Mouse (Mus musculus): ENCODE results near the gene Zmym1. TPM values are rescaled to one million over a fixed set of nuclear protein-coding genes. Genes with fewer than 3 reads are reported as not detected.
A peak's percentile ranks its signal among the peaks of the same experiment; 100 is the strongest.

Zmym1 gene
- total RNA-seq, 1 experiment, result 56.8 TPM

DNA sequence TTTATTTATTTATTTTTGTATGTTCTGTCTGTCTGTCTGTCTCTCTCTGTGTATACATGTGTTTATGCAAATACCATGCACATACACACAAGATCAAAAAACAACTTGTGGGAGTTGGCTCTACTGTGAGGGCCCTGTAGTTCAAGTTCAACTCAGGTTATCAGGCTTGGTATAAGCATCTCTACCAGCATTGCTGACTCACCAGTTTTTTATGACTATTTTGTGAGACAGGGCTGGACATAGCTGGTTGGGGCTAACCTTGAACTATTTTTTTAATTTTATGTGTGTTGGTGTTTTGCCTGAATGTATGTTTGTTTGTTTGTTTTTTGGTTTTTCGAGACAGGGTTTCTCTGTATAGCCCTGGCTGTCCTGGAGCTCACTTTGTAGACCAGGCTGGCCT is 30.2 kb upstream of the Zmym1 start:
- in situ Hi-C loops (cut with MboI; ENCODE audit: low sequenced_read_pairs in 2 of 2, unreplicated experiment in 2 of 2), result no loop called here

DNA sequence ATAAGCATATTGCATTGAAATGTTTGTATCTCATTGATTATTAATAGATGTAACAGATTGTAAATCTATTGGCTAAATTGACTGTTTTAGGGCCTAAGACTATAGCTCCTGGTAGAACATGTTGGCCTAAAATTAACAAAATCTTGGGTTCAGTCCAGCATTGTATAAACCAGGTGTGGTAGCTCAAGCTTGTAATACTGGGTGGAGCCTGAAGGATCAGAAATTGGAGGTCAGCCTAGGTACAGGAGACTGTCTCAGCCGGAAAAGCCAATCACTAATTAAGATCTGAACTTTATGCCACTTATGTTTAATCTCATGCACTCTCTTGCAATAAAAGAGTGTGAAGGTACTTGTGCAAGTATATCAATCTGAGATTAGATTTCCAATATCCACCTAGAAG is 24.8 kb upstream of the Zmym1 start:
- H3K4me3 ChIP-seq (ENCODE audit: insufficient read depth in 1 of 2, low read depth in 1 of 2, low read length in 2 of 2, poor library complexity in 1 of 2, severe bottlenecking in 1 of 2), result no peak overlapping the region
- no peak overlapping the region for H3K9ac ChIP-seq (ENCODE audit: insufficient read depth, low read depth, low read length, poor library complexity, severe bottlenecking)
- no peaks in the 10 kb centered on the region for H3K9me3 ChIP-seq (ENCODE audit: control insufficient read depth, insufficient read depth, low read depth, low read length)
- in situ Hi-C loops (cut with MboI; ENCODE audit: low sequenced_read_pairs in 2 of 2, unreplicated experiment in 2 of 2), result no loop called here
- no peaks in the 10 kb centered on the region for H3K4me1 ChIP-seq (ENCODE audit: control insufficient read depth in 2 of 2, insufficient read depth in 2 of 2, low read length in 2 of 2, poor library complexity in 1 of 2)
- H3K36me3 ChIP-seq (ENCODE audit: control insufficient read depth, insufficient read depth, low read length, poor library complexity, severe bottlenecking), result peaks cover 6% of the 10 kb centered on the region
- no peak for TF ChIP-seq MAFK (IDR thresholded peaks at IDR 0.05; ENCODE audit: insufficient read depth, low read depth, low read length)
- no peak overlapping the region for H3K27ac ChIP-seq (ENCODE audit: insufficient read depth, low read depth, low read length, poor library complexity, severe bottlenecking)
- DNase-seq (ENCODE audit: low read depth, low spot score), result no peak

More for the DNA sequence above, 30.2 kb upstream of the Zmym1 start:
- H3K4me3 ChIP-seq (ENCODE audit: insufficient read depth in 1 of 2, low read depth in 1 of 2, low read length in 2 of 2, poor library complexity in 1 of 2, severe bottlenecking in 1 of 2), result no peak overlapping the region
- H3K27ac ChIP-seq (ENCODE audit: insufficient read depth, low read depth, low read length, poor library complexity, severe bottlenecking), result no peak overlapping the region
- TF ChIP-seq MAFK (IDR thresholded peaks at IDR 0.05; ENCODE audit: insufficient read depth, low read depth, low read length), result peak; percentile 58; the same call in 1 of the 2 replicates
- no peak for TF ChIP-seq ZC3H11A (IDR thresholded peaks at IDR 0.05; ENCODE audit: borderline replicate concordance, low read depth, low read length)
- no peaks in the 10 kb centered on the region for H3K9me3 ChIP-seq (ENCODE audit: control insufficient read depth, insufficient read depth, low read depth, low read length)
- no peak for DNase-seq (ENCODE audit: low read depth, low spot score)
- H3K4me1 ChIP-seq (ENCODE audit: control insufficient read depth in 2 of 2, insufficient read depth in 2 of 2, low read length in 2 of 2, poor library complexity in 1 of 2), result no peaks in the 10 kb centered on the region
- H3K36me3 ChIP-seq (ENCODE audit: control insufficient read depth, insufficient read depth, low read length, poor library complexity, severe bottlenecking), result peaks cover 12% of the 10 kb centered on the region
- H3K9ac ChIP-seq (ENCODE audit: insufficient read depth, low read depth, low read length, poor library complexity, severe bottlenecking), result no peak overlapping the region

DNA sequence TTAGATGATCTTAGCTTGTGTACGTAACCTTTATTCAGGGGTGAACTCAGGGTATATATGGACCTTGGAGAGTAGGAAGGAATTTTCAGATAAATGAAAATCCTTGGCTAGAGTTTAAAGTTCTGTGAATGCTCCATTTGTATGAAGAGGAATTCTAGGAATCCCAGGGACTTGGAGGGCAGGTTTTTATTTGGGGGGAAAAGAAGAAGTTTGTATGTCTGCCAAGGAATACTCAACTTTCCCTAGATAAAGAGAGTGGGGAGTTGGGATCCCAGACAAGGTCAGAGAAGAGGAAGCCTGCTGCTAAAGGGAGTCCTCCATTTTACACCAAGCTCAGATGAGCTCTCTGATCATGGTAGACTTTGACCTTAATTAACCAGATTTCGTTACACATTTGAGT is 22.2 kb upstream of the Zmym1 start:
- in situ Hi-C loops (cut with MboI; ENCODE audit: low sequenced_read_pairs in 2 of 2, unreplicated experiment in 2 of 2), result no loop called here
- H3K27ac ChIP-seq (ENCODE audit: insufficient read depth, low read depth, low read length, poor library complexity, severe bottlenecking), result no peak overlapping the region
- no peak overlapping the region for H3K4me3 ChIP-seq (ENCODE audit: insufficient read depth in 1 of 2, low read depth in 1 of 2, low read length in 2 of 2, poor library complexity in 1 of 2, severe bottlenecking in 1 of 2)
- no peaks in the 10 kb centered on the region for H3K36me3 ChIP-seq (ENCODE audit: control insufficient read depth, insufficient read depth, low read length, poor library complexity, severe bottlenecking)
- H3K9ac ChIP-seq (ENCODE audit: insufficient read depth, low read depth, low read length, poor library complexity, severe bottlenecking), result no peak overlapping the region
- TF ChIP-seq ZNF384 (IDR thresholded peaks at IDR 0.05; ENCODE audit: low read depth, low read length) (no peak), ZC3H11A (IDR thresholded peaks at IDR 0.05; ENCODE audit: borderline replicate concordance, low read depth, low read length) (no peak), HCFC1 (IDR thresholded peaks at IDR 0.05; ENCODE audit: borderline replicate concordance, insufficient read depth, low read length) (no peak), MAFK (IDR thresholded peaks at IDR 0.05; ENCODE audit: insufficient read depth, low read depth, low read length) (no peak), CHD2 (IDR thresholded peaks at IDR 0.05; ENCODE audit: low read depth, low read length) (no peak)
- no peak for DNase-seq (ENCODE audit: low read depth, low spot score)
- H3K4me1 ChIP-seq (ENCODE audit: control insufficient read depth in 2 of 2, insufficient read depth in 2 of 2, low read length in 2 of 2, poor library complexity in 1 of 2), result peaks cover 0 to 2% of the 10 kb centered on the region in 2 experiments; a peak in 2 of 4 replicates
- no peaks in the 10 kb centered on the region for H3K9me3 ChIP-seq (ENCODE audit: control insufficient read depth, insufficient read depth, low read depth, low read length)

DNA sequence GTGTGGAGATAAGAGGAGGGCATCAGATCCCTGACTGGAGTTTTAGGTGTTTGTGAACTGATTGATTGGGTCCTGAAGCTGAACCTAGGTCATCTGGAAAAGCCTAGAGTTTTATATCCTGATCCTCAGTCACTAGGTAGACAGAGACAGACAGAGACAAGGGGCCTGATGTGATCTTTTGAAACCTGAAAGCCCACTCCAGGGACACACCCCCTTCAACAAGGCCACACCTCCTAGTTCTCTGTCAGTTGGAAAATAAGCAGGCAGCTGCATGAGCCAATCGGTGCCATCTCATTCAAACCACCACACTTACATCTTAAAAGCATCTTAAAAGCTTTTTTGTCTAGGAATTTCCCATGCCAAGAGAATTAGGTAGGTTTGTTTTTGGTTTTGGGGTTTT is 19.9 kb upstream of the Zmym1 start:
- Histone ChIP-seq H3K4me3 (ENCODE audit: insufficient read depth in 1 of 2, low read depth in 1 of 2, low read length in 2 of 2, poor library complexity in 1 of 2, severe bottlenecking in 1 of 2) (no peak overlapping the region), H3K9me3 (ENCODE audit: control insufficient read depth, insufficient read depth, low read depth, low read length) (no peaks in the 10 kb centered on the region), H3K4me1 (ENCODE audit: control insufficient read depth in 2 of 2, insufficient read depth in 2 of 2, low read length in 2 of 2, poor library complexity in 1 of 2) (peaks cover 2 to 3% of the 10 kb centered on the region in 2 experiments; a peak in 2 of 4 replicates), H3K27ac (ENCODE audit: insufficient read depth, low read depth, low read length, poor library complexity, severe bottlenecking) (no peak overlapping the region), H3K9ac (ENCODE audit: insufficient read depth, low read depth, low read length, poor library complexity, severe bottlenecking) (no peak overlapping the region), H3K36me3 (ENCODE audit: control insufficient read depth, insufficient read depth, low read length, poor library complexity, severe bottlenecking) (no peaks in the 10 kb centered on the region)
- TF ChIP-seq MAFK (IDR thresholded peaks at IDR 0.05; ENCODE audit: insufficient read depth, low read depth, low read length), result no peak
- TF ChIP-seq CHD2 (IDR thresholded peaks at IDR 0.05; ENCODE audit: low read depth, low read length), result no peak
- TF ChIP-seq ZC3H11A (IDR thresholded peaks at IDR 0.05; ENCODE audit: borderline replicate concordance, low read depth, low read length), result no peak
- TF ChIP-seq HCFC1 (IDR thresholded peaks at IDR 0.05; ENCODE audit: borderline replicate concordance, insufficient read depth, low read length), result no peak
- TF ChIP-seq ZNF384 (IDR thresholded peaks at IDR 0.05; ENCODE audit: low read depth, low read length), result no peak
- in situ Hi-C loops (cut with MboI; ENCODE audit: low sequenced_read_pairs in 2 of 2, unreplicated experiment in 2 of 2), result no loop called here
- peak; percentile 24 for DNase-seq (ENCODE audit: low read depth, low spot score)

DNA sequence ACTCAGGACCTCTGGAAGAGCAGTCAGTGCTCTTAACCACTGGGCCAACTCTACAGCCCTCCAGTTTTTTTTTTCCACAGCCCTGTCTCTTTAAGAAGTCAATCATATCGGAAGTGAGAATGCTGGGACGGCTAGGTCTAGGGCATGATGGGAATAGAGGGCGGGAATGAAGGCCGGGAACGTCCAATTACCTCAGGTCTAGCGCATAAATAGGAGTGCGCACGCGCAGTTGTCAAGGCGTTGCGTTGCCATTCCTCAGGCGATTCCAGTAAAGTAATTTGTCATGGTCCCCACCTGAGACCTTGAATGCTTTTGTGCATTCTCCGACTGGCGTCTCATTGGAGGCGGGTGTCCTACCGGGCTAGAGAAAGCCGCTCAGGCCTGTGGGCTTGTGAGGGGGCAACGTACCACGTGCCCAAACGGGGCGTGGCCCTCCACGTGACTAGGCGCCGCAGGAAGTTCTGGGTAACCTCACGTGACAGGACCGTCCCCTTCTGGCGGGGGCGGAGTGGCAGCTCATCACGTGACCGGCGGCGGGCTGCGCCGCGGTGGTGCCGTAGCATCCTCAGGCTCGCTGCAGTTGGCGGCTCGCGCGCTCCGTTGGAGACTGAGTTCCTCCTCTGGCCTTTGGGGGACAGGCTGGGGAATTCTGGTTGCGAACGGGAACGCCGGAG is 16.1 kb upstream of the Zmym1 start, which contains the start of gene Zmym6:
TSS of gene Zmym6 (plus strand) at position 509 of the 674 bp plus-strand sequence.
- H3K9ac ChIP-seq (ENCODE audit: insufficient read depth, low read depth, low read length, poor library complexity, severe bottlenecking), result peak within 1 kb of the TSS; percentile 87
- TF ChIP-seq ZC3H11A (IDR thresholded peaks at IDR 0.05; ENCODE audit: borderline replicate concordance, low read depth, low read length) (no peak), ZNF384 (IDR thresholded peaks at IDR 0.05; ENCODE audit: low read depth, low read length) (peak; percentile 61; the same call in 1 of the 2 replicates), CHD2 (IDR thresholded peaks at IDR 0.05; ENCODE audit: low read depth, low read length) (no peak), HCFC1 (IDR thresholded peaks at IDR 0.05; ENCODE audit: borderline replicate concordance, insufficient read depth, low read length) (peak; percentile 75), MAFK (IDR thresholded peaks at IDR 0.05; ENCODE audit: insufficient read depth, low read depth, low read length) (no peak)
- DNase-seq (ENCODE audit: low read depth, low spot score), result peak; percentile 94
- no peaks in the 10 kb centered on the region for H3K9me3 ChIP-seq (ENCODE audit: control insufficient read depth, insufficient read depth, low read depth, low read length)
- H3K4me3 ChIP-seq (ENCODE audit: insufficient read depth in 1 of 2, low read depth in 1 of 2, low read length in 2 of 2, poor library complexity in 1 of 2, severe bottlenecking in 1 of 2), result peak within 1 kb of the TSS; percentile 75 to 81
- H3K27ac ChIP-seq (ENCODE audit: insufficient read depth, low read depth, low read length, poor library complexity, severe bottlenecking), result peak within 1 kb of the TSS; percentile 86
- H3K36me3 ChIP-seq (ENCODE audit: control insufficient read depth, insufficient read depth, low read length, poor library complexity, severe bottlenecking), result no peaks in the 10 kb centered on the region
- H3K4me1 ChIP-seq (ENCODE audit: control insufficient read depth in 2 of 2, insufficient read depth in 2 of 2, low read length in 2 of 2, poor library complexity in 1 of 2), result peaks cover 2 to 3% of the 10 kb centered on the region in 2 experiments; a peak in 2 of 4 replicates
- in situ Hi-C loops (cut with MboI; ENCODE audit: low sequenced_read_pairs in 2 of 2, unreplicated experiment in 2 of 2), result loop anchor here in 1 of 2 experiments (10.0 kb wide), 1 partner anchor 238 kb away; the partner anchor contains the start of gene Gja4
